Mouse (Mus musculus) neutrophil, adult 59 days (primary cell): ENCODE results near the gene Utrn. TPM values are rescaled to one million over a fixed set of nuclear protein-coding genes. Genes with fewer than 3 reads are reported as not detected.

Experiments
- total RNA-seq, 2 experiments: library from RNA; stranded (reverse); gene quantifications; 1 replicate in 1 of 2; 2 replicates in 1 of 2; pipeline ENCODE4 v1.2.4; 2023

Utrn gene
- total RNA-seq, result 10 to 100 TPM; 64.0 to 68.7 TPM

GRCm38 (mm10) chr10:12869029-12869671 is at the start of gene Utrn:
Utrn (minus strand) TSS chr10:12869365.

Other genes with a start within 250 kb of the Utrn start
- 100 to 1,000 TPM; 104 to 105 TPM for gene Stx11, start 94.9 kb upstream of the Utrn start, total RNA-seq
- 1 to 10 TPM; 7.1 to 7.7 TPM for gene Sf3b5, start 136.0 kb upstream of the Utrn start, total RNA-seq
- 1 to 10 TPM; 2.5 to 4.4 TPM for gene Plagl1, start 191.1 kb upstream of the Utrn start, total RNA-seq